Mouse (Mus musculus): ENCODE data around the gene Rbfox1.

GRCm38 (mm10) chr16:6019361-6019760 is 134.2 kb downstream of the Rbfox1 start:
- TF ChIP-seq CTCF (IDR thresholded peaks at IDR 0.05; ENCODE audit: low read depth, low read length) (no peak), POLR2A (IDR thresholded peaks at IDR 0.05; ENCODE audit: insufficient read depth, low read length) (no peak), EP300 (IDR thresholded peaks at IDR 0.05; ENCODE audit: insufficient read depth, low read depth, low read length) (0 out of 2 replicates have a peak, but pooled peaks have one; percentile 10)
